Mouse (Mus musculus): ENCODE data around the gene Osbpl10.

- TF ChIP-seq CTCF (IDR thresholded peaks at IDR 0.05; ENCODE audit: extremely low read depth, insufficient read length, insufficient replicate concordance, low read depth, low read length): no peak
- TF ChIP-seq POLR2A (IDR thresholded peaks at IDR 0.05; ENCODE audit: low read depth, low read length): no peak
Measured at GRCm38 (mm10) chr9:115046701-115047100, 68.3 kb downstream of the Osbpl10 start.

Measured in small intestine, adult 2 months (tissue).